Mouse (Mus musculus) left cerebral cortex, postnatal 25 days (tissue): ENCODE measurements around the gene Ap1ar. TPM values are rescaled to one million over a fixed set of nuclear protein-coding genes. Genes with fewer than 3 reads are reported as not detected.
"Not testable (repeated sequence)": the region's sequence is repeated elsewhere in the genome, so short reads cannot be mapped to it uniquely, and the experiment has no call there.

Experiments used
- DNase-seq, 2 experiments: peaks; one replicate each; pipeline ENCODE4 v3.0.0; 2022; ENCODE audit warnings: low spot score in 2 of 2, mixed read lengths in 1 of 2
- intact Hi-C: fragments of 180-260 bp; cut with DNase I; formaldehyde crosslinking; loops from one replicate; pipeline ENCODE4 v1.15.1; 2025
- total RNA-seq, 2 experiments: library from RNA; stranded (reverse); gene quantifications; 2 replicates each; pipeline ENCODE4 v1.2.3; 2021

Gene Ap1ar
- total RNA-seq, 2 experiments from 2014 or later = 80.8 to 90.6 TPM

- intact Hi-C loops = no loop called here
- no peak for DNase-seq
Measured at GRCm38 (mm10) chr3:127805071-127805470, 32.3 kb downstream of the Ap1ar start.

GRCm38 (mm10) chr3:127804439-127804838 is 32.9 kb downstream of the Ap1ar start:
- intact Hi-C loops = no loop called here
- no peak for DNase-seq

- intact Hi-C loops = no loop called here
- peak in 1 of 2 experiments; percentile 64 for DNase-seq
Measured at GRCm38 (mm10) chr3:127802814-127803213, 34.5 kb downstream of the Ap1ar start.

GRCm38 (mm10) chr3:127801162-127801561 is 36.2 kb downstream of the Ap1ar start:
- intact Hi-C loops = no loop called here
- DNase-seq = no peak

GRCm38 (mm10) chr3:127796271-127796670 is 41.1 kb downstream of the Ap1ar start:
- no peak for DNase-seq
- intact Hi-C loops = no loop called here

- intact Hi-C loops = no loop called here
- no peak for DNase-seq
Measured at GRCm38 (mm10) chr3:127795762-127796161, 41.6 kb downstream of the Ap1ar start.

GRCm38 (mm10) chr3:127793022-127793421 is 44.3 kb downstream of the Ap1ar start:
- DNase-seq = no peak
- intact Hi-C loops = no loop called here

- intact Hi-C loops = no loop called here
- no peak for DNase-seq
Measured at GRCm38 (mm10) chr3:127791595-127792561, 45.4 kb downstream of the Ap1ar start.

- no peak for DNase-seq
- intact Hi-C loops = no loop called here
Measured at GRCm38 (mm10) chr3:127791056-127791483, 46.3 kb downstream of the Ap1ar start.

- intact Hi-C loops = no loop called here
- DNase-seq = no peak
Measured at GRCm38 (mm10) chr3:127790234-127791055, 46.9 kb downstream of the Ap1ar start.

GRCm38 (mm10) chr3:127789500-127790191 is 47.7 kb downstream of the Ap1ar start, which contains the start of gene Tifa:
Gene Tifa, plus strand, starts transcription at chr3:127789805.
- intact Hi-C loops = no loop called here

GRCm38 (mm10) chr3:127788919-127789318 is 48.4 kb downstream of the Ap1ar start:
- intact Hi-C loops = no loop called here
- DNase-seq = no peak

More at GRCm38 (mm10) chr3:127789500-127790191, 47.7 kb downstream of the Ap1ar start, which contains the start of gene Tifa:
- DNase-seq = peak; percentile 34 to 59

GRCm38 (mm10) chr3:127788038-127788437 is 49.3 kb downstream of the Ap1ar start:
- no peak for DNase-seq
- intact Hi-C loops = no loop called here

- no peak for DNase-seq
- intact Hi-C loops = no loop called here
Measured at GRCm38 (mm10) chr3:127787032-127787431, 50.3 kb downstream of the Ap1ar start.

GRCm38 (mm10) chr3:127783680-127784079 is 53.6 kb downstream of the Ap1ar start:
- intact Hi-C loops, DNase-seq: not testable (repeated sequence)

- DNase-seq = no peak
- intact Hi-C loops = no loop called here
Measured at GRCm38 (mm10) chr3:127782921-127783320, 54.4 kb downstream of the Ap1ar start.

- intact Hi-C loops = no loop called here
- no peak for DNase-seq
Measured at GRCm38 (mm10) chr3:127780921-127781320, 56.4 kb downstream of the Ap1ar start.

- DNase-seq = peak; percentile 20 to 58
- intact Hi-C loops = no loop called here
Measured at GRCm38 (mm10) chr3:127780021-127780644, 57.2 kb downstream of the Ap1ar start, which contains the start of gene Alpk1. Gene Alpk1, minus strand, starts transcription at chr3:127780527.

GRCm38 (mm10) chr3:127769146-127769545 is 68.2 kb downstream of the Ap1ar start:
- DNase-seq = no peak
- intact Hi-C loops = loop anchor here (10.0 kb wide), 1 partner anchor 314 kb away; no protein-coding TSS in a partner anchor
